Mouse (Mus musculus) right cerebral cortex, adult 2 months (tissue): ENCODE measurements at regions not wholly inside any gene's neighbourhood (a gene's known extent, or its start where the extent isn't known, plus 50 kb on each side); places are given as distances from the start of the nearest gene placed in this dataset.

Experiments used
- DNase-seq, 2 experiments: peaks; one replicate each; pipeline ENCODE4 v3.0.0; 2021 to 2022; ENCODE audit warnings: low spot score in 2 of 2

GRCm38 (mm10) chr15:96774664-96775063, 75.1 kb upstream of the Slc38a2 start:
- no peak for DNase-seq

GRCm38 (mm10) chr15:96773656-96774055, 74.1 kb upstream of the Slc38a2 start:
- DNase-seq = no peak

DNA sequence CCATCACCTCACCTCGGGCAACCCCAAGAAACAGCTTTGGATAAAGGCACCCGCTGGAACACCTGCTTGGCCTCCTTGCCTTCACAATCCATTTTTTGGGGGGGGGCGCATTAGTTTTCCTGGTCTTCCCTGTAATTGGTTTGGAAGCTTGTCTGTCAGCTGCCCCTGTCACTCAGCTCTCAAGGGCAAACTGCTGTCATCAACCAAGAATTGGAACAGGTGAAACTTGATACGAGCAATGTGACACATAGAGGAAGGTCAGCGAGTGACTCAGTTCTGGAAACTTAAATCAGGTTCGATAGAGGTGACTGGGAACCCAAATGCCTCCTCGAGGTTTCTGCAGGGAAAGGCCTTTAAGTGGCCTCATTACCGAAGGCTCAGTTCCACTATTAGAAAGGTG, 73.2 kb upstream of the Slc38a2 start:
- DNase-seq = no peak

- no peak for DNase-seq
Measured at GRCm38 (mm10) chr15:96770786-96771185, 71.3 kb upstream of the Slc38a2 start.

- no peak for DNase-seq
Measured at GRCm38 (mm10) chr15:96770299-96770698, 70.8 kb upstream of the Slc38a2 start.

DNA sequence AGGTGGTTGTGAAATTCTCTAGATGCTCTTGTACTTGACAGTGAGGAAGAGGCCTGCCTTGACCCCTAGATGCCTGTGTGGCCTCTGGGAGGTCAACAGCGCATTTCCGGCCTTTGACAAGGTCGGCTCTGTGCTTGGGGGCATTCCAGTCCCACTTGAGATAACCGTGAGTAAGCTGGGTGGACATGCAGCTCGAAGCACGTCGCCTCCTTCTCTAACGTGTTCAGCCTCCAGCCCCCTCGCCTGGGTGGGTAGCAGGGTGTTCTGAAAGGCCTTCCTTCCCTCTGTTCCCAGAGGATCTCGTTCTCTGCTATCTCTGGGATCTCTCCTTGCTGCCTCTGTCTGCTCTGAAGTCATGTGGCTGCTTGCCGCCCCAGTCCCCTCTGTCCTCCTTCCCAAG, 70.2 kb upstream of the Slc38a2 start:
- no peak for DNase-seq

GRCm38 (mm10) chr15:96768301-96768993, 68.9 kb upstream of the Slc38a2 start:
- DNase-seq = no peak

DNA sequence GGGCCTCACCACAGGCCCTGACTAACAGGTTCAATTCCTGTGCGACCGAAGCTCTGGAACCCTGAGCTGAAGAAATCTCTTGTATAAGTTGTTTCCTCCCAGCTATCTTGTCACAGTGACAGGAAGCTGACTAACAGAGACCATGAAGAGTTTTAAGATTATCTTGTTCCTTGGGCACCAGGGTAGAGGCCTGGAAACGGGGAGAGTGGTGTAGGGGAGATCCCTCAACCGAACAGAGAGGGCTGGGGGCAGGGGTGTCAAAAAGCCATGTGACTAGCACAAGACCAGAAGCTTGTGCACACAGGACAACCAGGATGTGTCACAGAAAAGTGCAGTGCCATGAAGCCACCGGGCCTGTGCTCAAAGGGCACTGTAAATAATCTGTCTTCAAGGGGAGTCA, 67.7 kb upstream of the Slc38a2 start:
- no peak for DNase-seq

- no peak for DNase-seq
Measured at GRCm38 (mm10) chr15:96766238-96766637, 66.7 kb upstream of the Slc38a2 start.

DNA sequence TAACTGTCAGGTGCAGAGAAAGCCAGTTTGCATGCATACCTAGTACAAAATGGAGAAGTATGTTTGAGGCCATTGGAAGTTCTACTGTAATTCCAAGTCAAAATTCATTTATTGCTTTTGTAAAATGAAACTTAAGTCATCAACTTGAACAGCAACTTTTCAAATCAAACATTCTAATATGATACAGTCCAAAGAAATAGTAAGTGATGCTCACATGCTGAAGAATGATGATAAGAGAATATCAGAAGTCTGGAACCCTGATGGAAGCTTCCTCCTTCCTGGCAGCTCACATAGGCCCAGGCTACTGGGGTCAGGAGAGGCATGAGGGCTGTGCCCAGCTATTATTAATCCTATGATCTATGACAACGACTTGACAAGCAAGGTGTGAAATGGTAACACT, 64.1 kb upstream of the Slc38a2 start:
- no peak for DNase-seq

DNA sequence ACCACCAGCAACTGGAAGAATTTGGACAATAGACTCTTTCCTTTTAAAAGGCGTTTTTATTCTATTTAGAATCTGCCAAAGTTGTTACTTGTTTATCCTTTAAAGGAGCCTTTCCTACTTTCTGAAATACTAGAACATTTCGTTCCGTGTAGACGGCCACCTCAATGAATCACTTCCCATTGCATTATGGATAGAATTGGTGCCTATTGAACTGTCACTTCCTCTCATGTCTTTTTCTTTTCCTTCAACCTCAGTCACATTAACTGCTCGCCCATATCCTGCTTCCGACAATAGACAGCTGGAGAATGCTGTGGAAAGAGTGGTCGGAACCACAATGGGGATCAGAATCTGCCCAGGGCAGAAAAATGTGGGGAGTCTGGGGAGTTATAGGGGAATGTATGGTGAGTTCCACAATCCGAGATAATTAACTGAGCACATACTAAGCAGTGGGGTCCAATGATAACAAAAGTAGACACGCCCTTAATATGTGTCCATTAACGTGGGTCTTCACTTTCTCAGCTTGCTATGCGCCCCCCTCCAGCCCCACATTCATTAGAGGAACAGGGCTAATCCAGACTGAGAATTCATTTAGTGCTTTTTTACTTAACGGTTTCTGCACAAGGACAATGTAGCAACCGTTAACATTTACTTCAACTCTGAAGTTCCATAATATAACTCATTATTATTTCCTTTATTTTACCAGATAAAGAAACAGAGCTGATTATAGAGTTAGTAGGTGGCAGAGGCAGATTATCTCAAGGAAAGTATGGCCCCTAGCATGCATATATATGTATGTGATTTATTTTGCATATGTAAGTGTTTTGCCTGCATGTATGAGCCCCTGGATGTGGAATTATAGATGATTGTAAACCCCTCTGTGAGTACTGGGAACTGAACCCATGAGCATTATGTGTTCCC, 59.8 kb upstream of the Slc38a2 start:
- no peak for DNase-seq

- DNase-seq = no peak
Measured at GRCm38 (mm10) chr15:96757446-96758198, 58.1 kb upstream of the Slc38a2 start.

- DNase-seq = no peak
Measured at GRCm38 (mm10) chr15:96756456-96756855, 56.9 kb upstream of the Slc38a2 start.

- no peak for DNase-seq
Measured at GRCm38 (mm10) chr15:96755951-96756350, 56.4 kb upstream of the Slc38a2 start.

- no peak for DNase-seq
Measured at GRCm38 (mm10) chr15:96755322-96755942, 55.9 kb upstream of the Slc38a2 start.

- no peak for DNase-seq
Measured at GRCm38 (mm10) chr15:96754079-96754478, 54.5 kb upstream of the Slc38a2 start.

GRCm38 (mm10) chr15:96752719-96753118, 53.2 kb upstream of the Slc38a2 start:
- no peak for DNase-seq

- DNase-seq = no peak
Measured at GRCm38 (mm10) chr15:96752062-96752358, 52.5 kb upstream of the Slc38a2 start.

GRCm38 (mm10) chr15:96751243-96752061, 51.9 kb upstream of the Slc38a2 start:
- no peak for DNase-seq

GRCm38 (mm10) chr15:96749534-96750256, 50.2 kb upstream of the Slc38a2 start:
- DNase-seq = no peak
